Mouse (Mus musculus) hindbrain, embryonic 16.5 days (tissue): ENCODE results near the gene Diras2. TPM values are rescaled to one million over a fixed set of nuclear protein-coding genes. Genes with fewer than 3 reads are reported as not detected.

ENCODE experiments used
- ATAC-seq: fragments of 200-750 bp; cut with Nextera tagmentation; 2 replicates; pipeline ENCODE4 v1.8.0; 2017; ENCODE audit warnings: moderate TSS enrichment, moderate library complexity
- H3K27ac ChIP-seq: fragments of 300-500 bp; sonication (generic); 2 replicates; pipeline ENCODE4 v1.5.1; 2014; ENCODE audit warnings: low read depth, mild to moderate bottlenecking, control low read depth, low read length, moderate library complexity
- H3K27me3 ChIP-seq: fragments of 300-500 bp; sonication (generic); replicated peaks from 2 replicates; pipeline ENCODE4 v1.6.1; 2014; ENCODE audit warnings: low read length; ENCODE audit not compliant: control insufficient read depth, insufficient read depth
- H3K36me3 ChIP-seq: fragments of 300-500 bp; sonication (generic); 2 replicates; pipeline ENCODE4 v1.6.1; 2014; ENCODE audit warnings: mild to moderate bottlenecking, low read length, moderate library complexity, mixed read lengths; ENCODE audit not compliant: control insufficient read depth, insufficient read depth
- H3K4me1 ChIP-seq: fragments of 300-500 bp; sonication (generic); 2 replicates; pipeline ENCODE4 v1.6.1; 2014; ENCODE audit warnings: low read depth, low read length; ENCODE audit not compliant: control insufficient read depth, insufficient read depth
- H3K4me2 ChIP-seq: fragments of 300-500 bp; sonication (generic); 2 replicates; pipeline ENCODE4 v1.6.1; 2014; ENCODE audit warnings: mild to moderate bottlenecking, low read length, control low read depth, moderate library complexity
- H3K4me3 ChIP-seq: fragments of 300-500 bp; sonication (generic); 2 replicates; pipeline ENCODE4 v1.5.1; 2014; ENCODE audit warnings: mild to moderate bottlenecking, low read length, control low read depth, moderate library complexity
- H3K9ac ChIP-seq: fragments of 300-500 bp; sonication (generic); 2 replicates; pipeline ENCODE4 v1.6.1; 2014; ENCODE audit warnings: low read depth, mild to moderate bottlenecking, control low read depth, low read length, moderate library complexity
- H3K9me3 ChIP-seq: fragments of 300-500 bp; sonication (generic); 2 replicates; pipeline ENCODE4 v1.6.1; 2014; ENCODE audit warnings: mild to moderate bottlenecking, low read length, moderate library complexity; ENCODE audit not compliant: control insufficient read depth
- WGBS: fragments of 180-500 bp; shearing (Covaris S2); extraction: QIAGEN DNeasy Blood & Tissue Kit; methylation state at CpG from one replicate; pipeline ENCODE4 v1.1.7; 2014; 5-methylcytosine and 5-hydroxymethylcytosine counted together
- polyA plus RNA-seq: library from polyadenylated mRNA; unstranded; fragments of >200 nt; fragmentation: Nextera tagmentation; extraction: Ambion mirVana; gene quantifications from 2 replicates; pipeline ENCODE4 v1.2.1, GENCODE M21; 2015

Diras2 gene
- polyA plus RNA-seq, 1 experiment from 2014 or later = 7.9 TPM

- ATAC-seq = no peak
- Histone ChIP-seq H3K4me1 (no peaks in the 10 kb centered on the region), H3K36me3 (no peaks in the 10 kb centered on the region), H3K9me3 (no peaks in the 10 kb centered on the region), H3K9ac (no peak overlapping the region), H3K4me3 (no peak overlapping the region), H3K27ac (no peak overlapping the region), H3K4me2 (no peak overlapping the region), H3K27me3 (no peaks in the 10 kb centered on the region)
- 84% methylated on average over 6 of the region's 6 CpGs for WGBS
These were observed 8.4 kb upstream of the Diras2 start for GRCm38 (mm10) chr13:52539461-52539860.

GRCm38 (mm10) chr13:52538588-52539116 is 7.6 kb upstream of the Diras2 start:
- Histone ChIP-seq H3K27me3 (no peaks in the 10 kb centered on the region), H3K4me1 (no peaks in the 10 kb centered on the region), H3K9ac (no peak overlapping the region), H3K4me2 (no peak overlapping the region), H3K9me3 (no peaks in the 10 kb centered on the region), H3K4me3 (no peak overlapping the region), H3K27ac (no peak overlapping the region), H3K36me3 (no peaks in the 10 kb centered on the region)
- 92% methylated on average over 9 of the region's 9 CpGs for WGBS
- ATAC-seq = no peak

GRCm38 (mm10) chr13:52537754-52538587 is 6.9 kb upstream of the Diras2 start:
- ATAC-seq = no peak
- no peak overlapping the region for H3K27ac ChIP-seq
- no peaks in the 10 kb centered on the region for H3K4me1 ChIP-seq
- no peak overlapping the region for H3K4me3 ChIP-seq
- 97% methylated on average over 26 of the region's 26 CpGs for whole genome bisulfite sequencing
- no peak overlapping the region for H3K9ac ChIP-seq
- H3K36me3 ChIP-seq = no peaks in the 10 kb centered on the region
- no peaks in the 10 kb centered on the region for H3K9me3 ChIP-seq
- no peak overlapping the region for H3K4me2 ChIP-seq
- H3K27me3 ChIP-seq = no peaks in the 10 kb centered on the region

- WGBS = 8% methylated on average over 4 of the region's 4 CpGs
- H3K36me3 ChIP-seq = no peaks in the 10 kb centered on the region
- H3K4me1 ChIP-seq = no peaks in the 10 kb centered on the region
- no peak for ATAC-seq
- H3K4me3 ChIP-seq = no peak overlapping the region
- no peak overlapping the region for H3K4me2 ChIP-seq
- H3K27me3 ChIP-seq = no peaks in the 10 kb centered on the region
- no peak overlapping the region for H3K27ac ChIP-seq
- H3K9me3 ChIP-seq = no peaks in the 10 kb centered on the region
- no peak overlapping the region for H3K9ac ChIP-seq
These were observed 4.5 kb upstream of the Diras2 start for GRCm38 (mm10) chr13:52535542-52535941.

- 76% methylated on average over 5 of the region's 5 CpGs for WGBS
- no peak overlapping the region for H3K4me2 ChIP-seq
- no peaks in the 10 kb centered on the region for H3K9me3 ChIP-seq
- peaks cover 4% of the 10 kb centered on the region for H3K4me1 ChIP-seq
- H3K27me3 ChIP-seq = no peaks in the 10 kb centered on the region
- H3K9ac ChIP-seq = no peak overlapping the region
- no peaks in the 10 kb centered on the region for H3K36me3 ChIP-seq
- H3K27ac ChIP-seq = no peak overlapping the region
- ATAC-seq = no peak
- H3K4me3 ChIP-seq = no peak overlapping the region
These were observed 2.6 kb upstream of the Diras2 start for GRCm38 (mm10) chr13:52533644-52534043.

- Histone ChIP-seq H3K27ac (peak overlapping the region; percentile 88), H3K9ac (peak overlapping the region; percentile 83), H3K4me1 (peaks cover 4% of the 10 kb centered on the region), H3K4me3 (peak overlapping the region; percentile 70), H3K27me3 (no peaks in the 10 kb centered on the region), H3K4me2 (peak overlapping the region; percentile 89), H3K9me3 (no peaks in the 10 kb centered on the region), H3K36me3 (no peaks in the 10 kb centered on the region)
- 2% methylated on average over 47 of the region's 50 CpGs for WGBS
- ATAC-seq = peak; percentile 98
These were observed 802 bp downstream of the Diras2 start for GRCm38 (mm10) chr13:52530008-52530945.

GRCm38 (mm10) chr13:52529188-52529972 is 1.7 kb downstream of the Diras2 start:
- H3K27ac ChIP-seq = peak overlapping the region; percentile 88; the same call in 1 of the 2 replicates
- 57% methylated on average over 13 of the region's 13 CpGs for WGBS
- H3K36me3 ChIP-seq = no peaks in the 10 kb centered on the region
- no peaks in the 10 kb centered on the region for H3K9me3 ChIP-seq
- peak overlapping the region; percentile 89 for H3K4me2 ChIP-seq
- ATAC-seq = no peak
- H3K27me3 ChIP-seq = no peaks in the 10 kb centered on the region
- peak overlapping the region; percentile 83 for H3K9ac ChIP-seq
- peak overlapping the region; percentile 70 for H3K4me3 ChIP-seq
- H3K4me1 ChIP-seq = peaks cover 4% of the 10 kb centered on the region

GRCm38 (mm10) chr13:52528786-52529185 is 2.3 kb downstream of the Diras2 start:
- Histone ChIP-seq H3K27ac (no peak overlapping the region), H3K36me3 (no peaks in the 10 kb centered on the region), H3K27me3 (no peaks in the 10 kb centered on the region), H3K4me2 (peak overlapping the region; percentile 89), H3K4me3 (peak overlapping the region; percentile 70), H3K9ac (peak overlapping the region; percentile 62), H3K4me1 (peaks cover 4% of the 10 kb centered on the region), H3K9me3 (no peaks in the 10 kb centered on the region)
- WGBS = 51% methylated on average over 9 of the region's 9 CpGs
- no peak for ATAC-seq
